Mouse (Mus musculus) kidney, postnatal 4 days (tissue): ENCODE results near the gene Lama2.

Experiments used
- DNase-seq, 2 experiments: peaks; one replicate each; pipeline ENCODE4 v3.0.0; 2021; ENCODE audit warnings: mixed read lengths in 2 of 2

Gene Lama2

GRCm38 (mm10) chr10:27619658-27620057 is at the start of gene Lama2:
TSS of gene Lama2 (minus strand) at chr10:27619758.
- DNase-seq, result no peak

- DNase-seq, result no peak
Observed at GRCm38 (mm10) chr10:27664391-27664790, 44.8 kb upstream of the Lama2 start.

GRCm38 (mm10) chr10:27663396-27663795 is 43.8 kb upstream of the Lama2 start:
- DNase-seq, result no peak

GRCm38 (mm10) chr10:27654164-27654563 is 34.6 kb upstream of the Lama2 start:
- no peak for DNase-seq

- DNase-seq, result peak; percentile 4 to 9
Observed at GRCm38 (mm10) chr10:27652694-27653335, 33.3 kb upstream of the Lama2 start.

- no peak for DNase-seq
Observed at GRCm38 (mm10) chr10:27635721-27636120, 16.2 kb upstream of the Lama2 start.

- no peak for DNase-seq
Observed at GRCm38 (mm10) chr10:27631002-27631401, 11.4 kb upstream of the Lama2 start.

- no peak for DNase-seq
Observed at GRCm38 (mm10) chr10:27621697-27622449, 2.3 kb upstream of the Lama2 start.

- DNase-seq, result no peak
Observed at GRCm38 (mm10) chr10:27617522-27618020, 2.0 kb downstream of the Lama2 start.

GRCm38 (mm10) chr10:27616641-27617415 is 2.7 kb downstream of the Lama2 start:
- DNase-seq, result peak; percentile 58 to 67

- no peak for DNase-seq
Observed at GRCm38 (mm10) chr10:27595675-27596074, 23.9 kb downstream of the Lama2 start.

GRCm38 (mm10) chr10:27533217-27533616 is 86.3 kb downstream of the Lama2 start:
- no peak for DNase-seq

- no peak for DNase-seq
Observed at GRCm38 (mm10) chr10:27508847-27509459, 110.6 kb downstream of the Lama2 start.

GRCm38 (mm10) chr10:27500863-27501262 is 118.7 kb downstream of the Lama2 start:
- DNase-seq, result no peak

- no peak for DNase-seq
Observed at GRCm38 (mm10) chr10:27488452-27488851, 131.1 kb downstream of the Lama2 start.

GRCm38 (mm10) chr10:27484041-27484440 is 135.5 kb downstream of the Lama2 start:
- no peak for DNase-seq

GRCm38 (mm10) chr10:27475540-27475939 is 144.0 kb downstream of the Lama2 start:
- DNase-seq, result no peak

- no peak for DNase-seq
Observed at GRCm38 (mm10) chr10:27468274-27468673, 151.3 kb downstream of the Lama2 start.

- DNase-seq, result no peak
Observed at GRCm38 (mm10) chr10:27413583-27414465, 205.7 kb downstream of the Lama2 start.

GRCm38 (mm10) chr10:27390753-27391152 is 228.8 kb downstream of the Lama2 start:
- no peak for DNase-seq

GRCm38 (mm10) chr10:27387531-27387930 is 232.0 kb downstream of the Lama2 start:
- peak; percentile 19 to 42 for DNase-seq

- DNase-seq, result no peak
Observed at GRCm38 (mm10) chr10:27384636-27385035, 234.9 kb downstream of the Lama2 start.
